Mouse (Mus musculus) kidney, postnatal 10 days (tissue): ENCODE data around the gene AI661453.

Experiments used
- DNase-seq: peaks from one replicate; pipeline ENCODE4 v3.0.0; 2021; ENCODE audit warnings: mixed read lengths

The AI661453 gene

DNA sequence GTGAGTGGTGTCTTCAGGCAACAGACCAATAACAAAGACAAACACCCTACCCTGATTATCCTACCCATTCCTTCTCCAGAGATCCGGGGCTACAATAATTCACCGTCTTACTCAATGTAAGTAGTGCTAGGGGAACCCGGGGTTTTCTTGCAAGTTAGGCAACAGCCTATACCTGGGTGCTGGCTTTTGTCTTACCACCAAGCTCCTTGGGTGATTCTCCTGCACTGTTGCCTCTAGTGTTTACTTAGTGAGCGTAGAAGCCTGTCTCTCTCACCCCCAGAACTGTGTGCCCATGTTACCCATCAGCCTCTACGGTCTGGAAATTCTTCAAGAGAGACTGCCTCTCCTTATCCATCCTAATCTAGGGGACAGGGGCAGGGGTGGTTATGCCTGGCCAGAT lies 67.8 kb downstream of the AI661453 start:
- no peak for DNase-seq

DNA sequence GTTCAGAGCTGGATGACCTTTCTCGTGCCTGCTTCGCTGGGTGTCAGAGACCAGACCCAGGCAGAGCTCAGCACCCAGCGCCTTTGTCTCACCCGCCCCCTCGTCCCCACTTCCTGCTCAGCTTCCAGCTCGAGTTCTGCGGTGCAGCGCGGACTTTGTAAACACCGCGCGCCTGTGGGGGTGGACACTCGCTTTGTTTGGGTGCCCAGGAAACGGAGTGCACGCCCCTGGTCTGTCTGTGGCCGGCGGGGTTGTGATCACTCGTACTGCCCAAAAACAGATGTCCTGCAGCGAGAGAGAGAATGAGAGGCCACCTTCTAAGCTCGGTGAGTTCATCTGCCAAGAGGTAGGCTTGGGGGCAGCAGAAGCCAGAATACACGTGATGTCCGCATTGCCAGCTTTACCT lies 68.5 kb downstream of the AI661453 start, which contains the start of gene Ccnd3:
Gene Ccnd3 (plus strand): TSS at position 111 of the 406 bp plus-strand sequence.
- peak; percentile 84 for DNase-seq

DNA sequence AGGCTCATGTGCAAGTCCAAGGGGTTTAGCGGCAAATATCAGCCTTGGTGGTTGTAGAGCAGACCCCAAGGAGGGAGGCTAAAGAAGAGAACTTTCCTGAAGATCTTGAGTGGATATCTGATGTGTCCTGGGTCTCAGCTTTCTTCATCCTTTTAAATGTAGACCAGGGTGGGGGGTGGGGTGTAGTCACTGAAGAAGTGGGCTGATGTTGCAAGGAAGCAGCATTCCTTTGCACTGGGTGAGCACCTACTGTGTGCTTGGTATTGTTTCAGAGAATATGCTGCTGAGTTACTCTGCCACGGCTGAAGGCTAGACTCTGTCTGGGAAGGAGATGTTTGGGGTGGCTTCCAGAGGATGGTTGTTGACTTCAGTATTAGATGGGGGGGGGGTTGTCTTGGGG lies 69.2 kb downstream of the AI661453 start:
- no peak for DNase-seq

DNA sequence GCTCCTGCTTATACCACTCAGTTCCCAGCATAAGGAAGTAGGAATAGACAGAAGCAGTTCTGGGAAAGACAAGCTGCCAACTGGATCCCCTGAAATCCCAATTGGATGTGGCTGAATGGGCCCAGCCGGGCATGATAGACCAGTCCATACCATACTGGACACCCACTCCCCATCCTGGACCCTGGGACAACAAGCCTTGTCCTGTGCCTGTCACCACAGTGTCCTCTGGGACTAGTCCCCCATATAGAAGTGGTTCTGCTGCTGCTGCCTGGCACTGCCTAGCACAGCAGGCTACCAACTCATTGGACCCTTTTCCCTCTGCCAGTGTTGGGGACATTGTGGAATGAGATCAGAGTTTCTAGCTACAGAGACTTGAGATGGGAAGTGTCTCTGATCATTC lies 69.6 kb downstream of the AI661453 start:
- no peak for DNase-seq

DNA sequence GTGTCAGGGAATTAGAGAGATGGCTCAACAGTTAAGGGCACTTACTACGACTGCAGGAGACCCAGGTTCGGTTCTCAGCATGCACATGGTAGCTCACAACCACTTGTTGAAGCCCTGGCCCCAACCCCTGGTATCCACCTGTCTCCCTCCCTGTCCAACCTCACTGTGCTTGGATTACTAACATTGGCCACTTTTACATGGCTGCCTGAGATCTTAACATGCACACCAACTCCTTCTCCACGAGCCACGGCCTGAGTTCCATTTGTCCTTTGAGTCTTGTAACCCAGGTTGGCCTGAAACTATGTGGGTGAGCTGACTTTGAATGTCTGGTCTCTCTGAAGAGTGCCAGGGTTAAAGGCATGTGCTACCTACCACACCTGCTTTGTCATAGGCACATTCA lies 70.3 kb downstream of the AI661453 start:
- no peak for DNase-seq

DNA sequence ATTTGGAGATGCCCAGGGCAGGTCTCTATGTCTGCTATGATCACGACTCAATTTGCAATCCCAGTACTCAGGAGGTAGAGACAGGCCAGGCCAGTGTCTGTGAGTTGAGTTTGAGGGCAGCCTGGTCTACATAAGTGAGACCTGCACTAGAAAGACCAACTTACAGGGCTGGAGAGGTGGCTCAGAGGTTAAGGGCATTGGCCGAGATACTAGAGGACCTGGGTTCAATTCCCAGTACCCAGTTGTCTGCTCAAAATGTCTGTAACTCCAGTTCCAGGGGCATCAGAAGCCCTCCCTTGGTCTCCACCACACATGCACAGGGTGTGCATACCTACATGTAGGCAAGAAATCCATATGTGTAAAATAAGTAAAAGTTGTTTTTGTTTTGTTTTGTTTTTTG lies 71.1 kb downstream of the AI661453 start:
- no peak for DNase-seq

DNA sequence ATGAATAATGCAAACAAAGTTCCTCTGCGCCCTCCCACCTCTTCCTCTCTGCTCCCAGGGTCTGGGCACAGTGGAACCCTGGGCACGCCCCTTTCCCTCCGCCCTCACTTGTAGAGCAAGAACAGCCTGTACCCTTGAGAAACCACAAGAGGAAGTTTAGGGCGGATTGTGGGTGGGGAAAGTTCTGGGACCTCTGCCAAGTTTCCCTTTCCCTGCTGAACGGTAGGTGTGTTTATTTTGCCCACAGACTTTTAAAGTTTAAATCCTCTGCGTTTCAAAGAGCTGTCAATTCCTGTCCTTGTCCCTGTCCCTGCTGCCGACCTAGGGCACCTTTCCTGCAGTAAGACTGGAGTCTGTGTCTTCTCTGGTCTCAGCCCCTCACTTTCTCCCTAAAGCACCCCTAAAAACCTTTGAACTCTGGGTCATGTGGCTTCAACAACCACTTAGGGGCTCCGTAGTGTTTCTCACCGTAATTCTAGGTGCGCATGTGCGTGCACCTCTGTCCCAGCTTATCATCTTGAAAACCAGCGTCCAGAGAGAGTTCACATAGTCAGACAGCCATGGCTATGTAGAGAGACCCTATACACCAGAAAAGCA lies 71.7 kb downstream of the AI661453 start:
- peak; percentile 96 for DNase-seq

DNA sequence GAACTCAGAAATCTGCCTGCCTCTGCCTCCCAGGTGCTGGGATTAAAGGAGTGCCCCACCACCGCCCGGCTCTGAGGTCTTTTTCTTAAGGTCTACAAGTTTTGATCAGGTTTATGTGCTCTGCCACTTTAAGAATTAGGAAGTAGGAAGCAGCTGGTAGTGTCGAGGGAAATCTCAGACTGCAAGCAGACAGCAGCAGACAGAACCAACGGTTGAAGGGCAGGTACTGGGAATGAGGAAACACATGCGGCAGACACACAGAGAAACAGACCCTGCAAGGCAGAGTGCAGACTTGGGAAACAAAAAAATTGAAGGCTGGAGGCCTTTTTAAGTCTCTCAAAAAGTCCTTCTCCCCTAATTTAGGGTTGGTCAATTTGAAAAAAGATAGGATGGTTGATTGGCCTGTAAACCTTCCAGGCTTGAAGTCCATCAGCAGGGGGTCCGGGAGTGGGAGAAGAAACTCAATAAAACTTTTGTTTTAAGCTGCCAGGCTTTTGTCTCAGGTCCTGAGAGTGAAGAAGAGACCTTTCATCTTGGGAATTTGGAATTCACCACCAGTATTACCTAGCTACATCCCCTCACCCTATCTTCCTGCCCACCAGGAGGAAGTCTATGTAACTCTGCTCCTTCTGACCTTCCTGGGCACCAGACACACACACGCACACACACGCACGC lies 72.8 kb downstream of the AI661453 start:
- no peak for DNase-seq

DNA sequence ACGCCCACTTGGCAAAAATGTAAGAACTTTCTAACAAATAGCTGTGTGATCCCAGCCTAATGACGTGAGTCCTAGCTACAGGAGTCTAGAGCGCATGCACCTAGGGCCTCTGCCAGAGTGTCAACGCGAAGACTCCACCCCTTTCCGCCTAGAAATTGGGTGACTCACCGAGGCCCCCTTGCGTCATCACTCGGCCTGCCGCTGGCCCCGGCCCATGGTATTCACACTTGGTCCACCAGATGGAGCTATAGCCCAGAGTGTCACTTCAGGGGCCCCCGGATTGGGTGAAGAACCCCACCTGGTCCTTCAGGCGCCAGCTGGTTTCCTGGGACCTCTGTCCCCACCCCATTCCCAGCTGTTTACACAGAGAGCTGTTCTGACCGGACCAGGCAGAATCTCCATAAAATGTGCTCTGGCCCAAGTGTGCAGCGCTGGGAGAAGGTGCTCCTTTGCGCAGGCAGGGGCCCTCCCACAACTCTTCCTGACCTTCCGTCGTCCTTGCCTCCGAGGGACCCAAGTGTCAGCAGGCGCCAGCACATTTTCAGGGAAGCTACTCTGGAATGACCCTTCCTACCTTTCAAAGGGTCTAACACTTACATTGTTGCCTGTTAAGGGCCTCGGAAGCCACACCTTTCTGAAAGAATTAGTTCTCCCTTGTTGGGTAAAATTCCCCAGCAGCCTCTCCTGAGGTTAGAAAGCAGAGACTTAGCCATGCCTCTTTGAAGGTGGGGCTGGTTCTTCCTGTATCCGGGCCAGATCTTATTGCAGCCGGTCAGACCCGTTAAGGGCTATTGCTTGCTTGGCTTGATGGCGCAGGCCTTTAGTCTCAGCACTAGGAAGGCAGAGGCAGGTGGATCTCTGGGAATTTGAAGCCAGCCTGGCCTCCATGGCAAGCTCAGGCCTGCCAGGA lies 75.0 kb downstream of the AI661453 start:
- DNase-seq, result peak; percentile 98

DNA sequence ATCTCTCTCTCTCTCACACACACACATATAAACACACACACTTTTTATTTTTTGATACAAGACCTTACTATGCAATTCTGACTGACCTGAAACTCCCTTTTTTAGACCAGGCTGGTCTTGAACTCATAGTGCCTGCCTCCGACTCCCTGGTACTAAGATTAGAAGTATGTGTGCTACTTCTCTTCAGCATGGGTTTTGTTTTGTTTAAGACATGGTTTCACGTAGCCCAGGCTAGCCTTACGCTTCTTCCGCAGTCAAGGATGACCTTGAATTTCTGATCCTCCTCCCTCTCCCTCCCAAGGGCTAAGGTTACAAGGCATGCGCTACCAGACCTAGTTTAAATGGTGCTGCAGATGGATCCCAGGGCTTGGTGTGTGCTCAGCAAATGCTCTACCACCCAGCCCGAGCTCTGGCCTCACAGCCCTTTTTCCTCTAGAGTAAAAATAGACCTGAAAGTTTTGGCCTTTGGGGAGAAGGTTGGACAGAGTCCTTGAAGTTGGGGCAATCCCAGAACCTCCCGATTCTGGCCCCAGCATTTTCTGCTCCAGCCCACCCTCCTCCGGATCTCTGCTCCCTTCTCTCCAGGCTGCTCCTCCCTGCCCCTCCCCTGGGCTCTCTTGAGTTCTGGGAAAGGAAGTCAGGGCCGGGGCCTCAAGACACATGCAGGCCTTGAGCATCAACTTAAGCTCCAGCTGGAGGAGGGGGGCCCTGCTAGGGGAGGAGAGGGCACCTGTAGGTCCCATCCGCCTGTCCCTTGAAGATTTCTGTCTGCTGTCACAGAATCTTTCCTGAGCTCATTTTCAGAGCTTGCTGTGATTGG lies 76.8 kb downstream of the AI661453 start:
- peak; percentile 60 for DNase-seq

DNA sequence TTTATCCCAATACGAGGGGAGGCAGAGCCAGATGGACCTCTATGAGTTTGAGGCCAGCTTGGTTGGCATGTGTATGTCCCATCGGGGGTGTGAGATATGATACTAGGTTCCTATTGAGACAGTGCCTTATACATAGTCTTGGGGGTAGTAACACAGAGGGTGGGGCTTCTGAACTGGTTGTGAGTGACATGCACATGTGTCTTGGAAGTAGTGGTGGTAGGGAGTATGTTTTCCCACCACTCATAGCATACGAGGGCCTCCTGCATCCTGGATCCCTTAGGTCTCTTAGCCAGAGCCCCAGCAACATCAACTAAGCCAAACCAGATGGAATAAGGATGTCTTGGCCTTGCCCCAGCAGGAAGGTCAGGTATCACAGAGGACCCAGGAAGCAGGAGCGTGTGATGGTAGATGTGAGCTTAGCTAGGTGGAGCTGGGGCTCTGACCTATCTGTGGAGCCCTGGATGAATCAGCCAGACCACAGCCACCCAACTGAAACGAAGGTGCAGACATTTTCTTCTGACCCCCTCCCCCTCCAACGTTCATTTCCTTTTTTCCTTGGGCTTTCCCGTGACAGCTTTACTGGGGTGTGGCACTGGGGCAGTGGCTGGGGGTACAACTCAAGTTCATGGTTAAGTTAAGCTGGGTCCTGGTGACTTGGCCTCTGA lies 78.9 kb downstream of the AI661453 start:
- DNase-seq, result no peak

DNA sequence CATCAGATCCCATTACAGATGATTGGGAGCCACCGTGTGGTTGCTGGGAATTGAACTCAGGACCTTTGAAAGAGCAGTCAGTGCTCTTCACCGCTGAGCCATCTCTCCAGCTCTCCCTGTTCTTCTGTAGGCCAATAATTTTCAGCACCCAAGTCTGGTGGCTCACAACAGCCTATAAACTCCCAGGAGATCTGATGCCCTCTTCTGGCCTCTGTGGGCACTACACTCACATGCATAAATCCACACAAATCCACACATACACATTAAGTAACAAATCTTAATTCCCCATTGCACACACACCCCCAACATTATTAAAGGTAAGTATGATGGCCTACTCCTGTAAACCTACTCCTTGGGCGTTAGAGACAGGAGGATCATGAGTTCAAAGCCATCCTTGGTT lies 79.8 kb downstream of the AI661453 start:
- DNase-seq, result no peak

DNA sequence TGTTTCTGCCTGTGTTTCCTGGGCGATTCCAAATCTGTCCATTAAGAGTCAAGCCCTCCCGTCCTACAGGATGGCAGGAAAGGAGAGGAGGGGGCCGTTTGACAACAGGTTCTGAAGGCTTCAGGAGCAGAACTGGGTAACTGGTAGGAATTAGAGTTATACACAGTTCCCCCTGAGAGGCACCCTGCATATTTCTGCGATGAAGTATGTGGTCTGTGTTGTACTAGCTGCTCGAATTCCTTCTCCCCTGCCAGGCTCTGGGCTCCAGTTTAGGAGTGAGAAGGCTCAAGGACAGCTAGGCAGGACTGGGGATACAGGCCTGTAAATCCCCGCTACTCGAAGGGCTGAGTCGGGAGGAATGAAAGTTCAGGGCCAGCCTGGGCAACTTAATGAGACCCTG lies 81.8 kb downstream of the AI661453 start:
- DNase-seq, result peak; percentile 53
